Mouse (Mus musculus) embryonic fibroblast, embryonic 13.5 days (primary cell): ENCODE data around the gene Cdyl.

ENCODE experiments used
- CTCF ChIP-seq: IDR thresholded peaks from 2 replicates; pipeline ENCODE4 v1.5.1; 2011; ENCODE audit warnings: mild to moderate bottlenecking, control low read depth, low read length, moderate library complexity, borderline replicate concordance; ENCODE audit not compliant: insufficient read depth
- POLR2A ChIP-seq: IDR thresholded peaks from 2 replicates; pipeline ENCODE4 v1.6.1; 2011; ENCODE audit warnings: low read depth, mild to moderate bottlenecking, control low read depth, low read length, moderate library complexity

GRCm38 (mm10) chr13:35892866-35893265 is 233.2 kb downstream of the Cdyl start:
- no peak for TF ChIP-seq POLR2A
- no peak for TF ChIP-seq CTCF
